Mouse (Mus musculus) MEL (cell line): ENCODE data around the gene Triobp. TPM values are rescaled to one million over a fixed set of nuclear protein-coding genes. Genes with fewer than 3 reads are reported as not detected.
A peak's percentile ranks its signal among the peaks of the same experiment; 100 is the strongest.

ENCODE experiments used
- DNase-seq: peaks from one replicate; pipeline ENCODE4 v3.0.0; 2011; ENCODE audit warnings: low read depth, low spot score
- H3K27ac ChIP-seq: 2 replicates; pipeline ENCODE4 v1.5.1; 2012; ENCODE audit warnings: low read depth, mild to moderate bottlenecking, control low read depth, low read length, moderate library complexity; ENCODE audit not compliant: control insufficient read depth
- H3K27me3 ChIP-seq, 2 experiments: fragments of 150-350 bp in 1 of 2; sonication (generic) in 1 of 2; 2 replicates each; pipeline ENCODE4 v1.6.1; 2012; ENCODE audit warnings: low read length in 2 of 2, mild to moderate bottlenecking in 2 of 2, improper control_type of control experiment in 1 of 2, moderate library complexity in 1 of 2; ENCODE audit not compliant: insufficient read depth in 2 of 2, control insufficient read depth in 1 of 2
- H3K36me3 ChIP-seq, 2 experiments: 2 replicates each; pipeline ENCODE4 v1.6.1; 2012 to 2014; ENCODE audit warnings: low read length in 2 of 2, improper control_type of control experiment in 1 of 2, inconsistent platforms in 1 of 2, mild to moderate bottlenecking in 1 of 2; ENCODE audit not compliant: insufficient read depth in 2 of 2, control insufficient read depth in 1 of 2
- H3K4me1 ChIP-seq, 2 experiments: fragments of 150-350 bp in 1 of 2; sonication (generic) in 1 of 2; 2 replicates each; pipeline ENCODE4 v1.6.1; 2012; ENCODE audit warnings: low read length in 2 of 2, improper control_type of control experiment in 1 of 2, mild to moderate bottlenecking in 1 of 2; ENCODE audit not compliant: insufficient read depth in 2 of 2, control insufficient read depth in 1 of 2
- H3K4me3 ChIP-seq, 2 experiments: fragments of 150-350 bp in 1 of 2; sonication (generic) in 1 of 2; 2 replicates each; pipeline ENCODE4 v1.5.1; 2012; ENCODE audit warnings: low read depth in 2 of 2, low read length in 2 of 2, mild to moderate bottlenecking in 2 of 2, moderate library complexity in 2 of 2, control low read depth in 1 of 2, improper control_type of control experiment in 1 of 2; ENCODE audit not compliant: control insufficient read depth in 1 of 2, insufficient read depth in 1 of 2
- H3K79me2 ChIP-seq: 2 replicates; pipeline ENCODE4 v1.6.1; 2012; ENCODE audit warnings: mild to moderate bottlenecking, low read length, moderate library complexity; ENCODE audit not compliant: control insufficient read depth, poor library complexity, insufficient read depth
- H3K9ac ChIP-seq: 2 replicates; pipeline ENCODE4 v1.6.1; 2012; ENCODE audit warnings: low read depth, mild to moderate bottlenecking, control low read depth, low read length, moderate library complexity; ENCODE audit not compliant: control insufficient read depth, poor library complexity, severe bottlenecking
- H3K9me3 ChIP-seq: fragments of 150-350 bp; sonication (generic); replicated peaks from 2 replicates; pipeline ENCODE4 v1.6.1; 2012; ENCODE audit warnings: mild to moderate bottlenecking, low read length, improper control_type of control experiment, moderate library complexity; ENCODE audit not compliant: insufficient read depth
- CHD2 ChIP-seq: IDR thresholded peaks from 2 replicates; pipeline ENCODE4 v1.6.1; 2011; ENCODE audit warnings: low read length, improper control_type of control experiment
- E2F4 ChIP-seq: IDR thresholded peaks from 2 replicates; pipeline ENCODE4 v1.6.1; 2011; ENCODE audit warnings: low read depth, low read length, improper control_type of control experiment, borderline replicate concordance
- ETS1 ChIP-seq: IDR thresholded peaks from 2 replicates; pipeline ENCODE4 v1.6.1; 2012; ENCODE audit warnings: low read depth, mild to moderate bottlenecking, inconsistent platforms, low read length, improper control_type of control experiment, moderate library complexity
- GABPA ChIP-seq: IDR thresholded peaks from 2 replicates; pipeline ENCODE4 v1.6.1; 2012; ENCODE audit warnings: low read depth, mild to moderate bottlenecking, inconsistent platforms, low read length, improper control_type of control experiment, moderate library complexity
- MAX ChIP-seq: IDR thresholded peaks from 2 replicates; pipeline ENCODE4 v1.6.1; 2011; ENCODE audit warnings: low read length, improper control_type of control experiment
- MXI1 ChIP-seq: IDR thresholded peaks from 2 replicates; pipeline ENCODE4 v1.6.1; 2011; ENCODE audit warnings: mild to moderate bottlenecking, low read depth, low read length, improper control_type of control experiment
- NELFE ChIP-seq: IDR thresholded peaks from 2 replicates; pipeline ENCODE4 v1.6.1; 2011; ENCODE audit warnings: low read depth, low read length, improper control_type of control experiment
- NRF1 ChIP-seq: IDR thresholded peaks from 2 replicates; pipeline ENCODE4 v1.6.1; 2014; ENCODE audit warnings: low read depth, mild to moderate bottlenecking, inconsistent platforms, low read length, improper control_type of control experiment, moderate library complexity; ENCODE audit not compliant: poor library complexity, insufficient read depth, severe bottlenecking
- POLR2A ChIP-seq, 2 experiments: IDR thresholded peaks; 2 replicates each; pipeline ENCODE4 v1.6.1; 2011 to 2012; ENCODE audit warnings: low read length in 2 of 2, mild to moderate bottlenecking in 2 of 2, control low read depth in 1 of 2, improper control_type of control experiment in 1 of 2, low read depth in 1 of 2, moderate library complexity in 1 of 2; ENCODE audit not compliant: control insufficient read depth in 1 of 2, insufficient read depth in 1 of 2, poor library complexity in 1 of 2
- SIN3A ChIP-seq: IDR thresholded peaks from 2 replicates; pipeline ENCODE4 v1.6.1; 2012; ENCODE audit warnings: low read length, improper control_type of control experiment, inconsistent platforms
- TBP ChIP-seq: IDR thresholded peaks from 2 replicates; pipeline ENCODE4 v1.8.0; 2011; ENCODE audit warnings: low read depth, low read length, improper control_type of control experiment
- UBTF ChIP-seq: IDR thresholded peaks from 2 replicates; pipeline ENCODE4 v1.6.1; 2012; ENCODE audit warnings: low read depth, mild to moderate bottlenecking, inconsistent platforms, low read length, improper control_type of control experiment, moderate library complexity, borderline replicate concordance; ENCODE audit not compliant: insufficient read depth
- polyA plus RNA-seq, 2 experiments: library from polyadenylated mRNA; stranded (reverse) in 1 of 2; unstranded in 1 of 2; fragments of >175 nt in 1 of 2; fragments of >200 nt in 1 of 2; gene quantifications; 2 replicates each; pipeline versions ENCODE4 v1.2.1 to v1.2.4; 2012; ENCODE audit warnings: low replicate concordance in 2 of 2, low read depth in 1 of 2; ENCODE audit not compliant: insufficient read length in 2 of 2, insufficient read depth in 1 of 2, missing spikeins in 1 of 2
- total RNA-seq: library from RNA; depleted of rRNA; stranded (reverse); fragments of 300-350 nt; gene quantifications from 2 replicates; pipeline ENCODE4 v1.2.3, GENCODE M21; 2012

The Triobp gene
- total and polyA plus RNA-seq, 3 experiments, result 18.4 to 31.3 TPM; not detected in 1

GRCm38 (mm10) chr15:78913632-78914090 lies 33.9 kb upstream of the Triobp start, which contains the start of gene Pdxp (continued):
- TF ChIP-seq GABPA, result no peak
- no peak for TF ChIP-seq ETS1
- TF ChIP-seq MAX, result peak; percentile 95
- TF ChIP-seq, all 39 proteins: peak for 7

- H3K36me3 ChIP-seq, result peaks cover 4 to 10% of the 10 kb centered on the region in 2 experiments; a peak in 3 of 4 replicates
- 0 out of 2 replicates have a peak, but pooled peaks have one; percentile 37 for TF ChIP-seq UBTF
- 0 out of 2 replicates have a peak, but pooled peaks have one; percentile 35 for TF ChIP-seq MXI1
- no peak for TF ChIP-seq E2F4
- peak; percentile 67 for TF ChIP-seq NRF1
- TF ChIP-seq SIN3A, result 0 out of 2 replicates have a peak, but pooled peaks have one; percentile 36
- no peaks in the 10 kb centered on the region for H3K27me3 ChIP-seq
- peak overlapping the region; percentile 73 for H3K9ac ChIP-seq
- H3K9me3 ChIP-seq, result no peaks in the 10 kb centered on the region
- H3K79me2 ChIP-seq, result peaks cover 21% of the 10 kb centered on the region
- peaks cover 2 to 26% of the 10 kb centered on the region in 2 experiments for H3K4me1 ChIP-seq
- H3K27ac ChIP-seq, result peak overlapping the region; percentile 35
- peak overlapping the region; percentile 63 to 74 for H3K4me3 ChIP-seq
- peak; percentile 67 for DNase-seq
Observed at GRCm38 (mm10) chr15:78914091-78914822, 33.3 kb upstream of the Triobp start.

- peak overlapping the region; percentile 63 to 74 for H3K4me3 ChIP-seq
- peaks cover 0 to 9% of the 10 kb centered on the region in 2 experiments; a peak in 2 of 4 replicates for H3K36me3 ChIP-seq
- H3K79me2 ChIP-seq, result peaks cover 21% of the 10 kb centered on the region
- H3K9ac ChIP-seq, result peak overlapping the region; percentile 73
- DNase-seq, result no peak
- H3K9me3 ChIP-seq, result no peaks in the 10 kb centered on the region
- H3K4me1 ChIP-seq, result peaks cover 4 to 28% of the 10 kb centered on the region in 2 experiments
- TF ChIP-seq CHD2 (no peak), POLR2A (IDR thresholded peaks at IDR 0.05; ENCODE audit: control insufficient read depth in 1 of 2, insufficient read depth in 1 of 2, low read depth in 1 of 2, low read length in 2 of 2, poor library complexity in 1 of 2) (no peak), NELFE (0 out of 2 replicates have a peak, but pooled peaks have one; percentile 21), TBP (no peak)
- TF ChIP-seq, all 39 proteins: peak for 1
- Histone ChIP-seq H3K27ac (no peak overlapping the region), H3K27me3 (no peaks in the 10 kb centered on the region)
Observed at GRCm38 (mm10) chr15:78914823-78915659, 32.5 kb upstream of the Triobp start.
